ENCODE assay signal across 29 mouse cellular contexts in the genomic region with DNA sequence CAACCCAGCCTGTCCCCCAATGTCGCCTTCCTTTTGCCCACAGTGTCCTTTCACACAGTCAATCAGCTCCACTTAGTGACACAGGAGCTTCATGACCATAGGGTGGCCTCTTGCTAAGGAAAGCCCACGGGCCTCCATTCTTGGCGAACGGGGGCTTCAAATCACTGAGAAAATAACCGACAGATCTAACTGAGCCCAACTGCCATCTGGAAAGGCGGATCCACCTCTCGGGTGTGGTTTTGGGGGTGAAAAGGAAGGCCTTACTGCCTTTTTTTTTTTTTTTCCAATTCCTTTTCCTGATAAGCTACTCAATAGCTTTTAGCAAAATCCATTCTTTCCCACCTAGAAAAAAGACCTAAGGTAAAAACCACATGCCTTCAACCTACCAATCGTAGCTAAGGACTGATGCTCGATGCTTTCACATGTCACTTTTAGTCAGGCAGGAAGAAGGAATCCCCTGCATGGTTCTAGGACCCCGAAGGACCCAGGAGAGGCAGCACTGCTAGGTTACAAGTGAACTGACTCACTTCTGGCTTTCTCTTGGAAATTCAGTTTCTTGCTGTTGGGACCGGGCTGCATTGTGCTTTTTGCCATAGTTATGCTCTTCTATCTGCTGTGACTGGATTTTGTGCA. TPM values are rescaled to one million over a fixed set of nuclear protein-coding genes. Genes with fewer than 3 reads are reported as not detected.
"Had no signal": no experiment of that assay in that cellular context is flagged by ENCODE, and none has a peak within 500 bp of the region (broad histone marks: within the 10 kb centered on the region; RNA-seq: fewer than 3 reads in every experiment).

No protein-coding gene starts in this region.

- H3K4me1 ChIP-seq: midbrain, embryonic 10.5 days; midbrain, embryonic 12.5 days; midbrain, embryonic 15.5 days; neural tube, embryonic 13.5 days; neural tube, embryonic 15.5 days had no signal

- DNase-seq: lung, adult 18-20 months; lung, embryonic 14.5 days; lung, postnatal 10 days; lung, postnatal 4 days; retina, postnatal 1 day; right cerebral cortex, adult 18-20 months; right cerebral cortex, postnatal 25 days; right cerebral cortex, postnatal 4 days; spleen, adult 18-20 months; thymus, adult 18-20 months; thymus, postnatal 14 days; thymus, postnatal 36 days had no signal

- H3K36me3 ChIP-seq: midbrain, embryonic 10.5 days; midbrain, embryonic 12.5 days had no signal

- H3K9ac ChIP-seq: liver, embryonic 14.5 days; lung, embryonic 14.5 days; midbrain, embryonic 12.5 days; midbrain, embryonic 15.5 days; neural tube, embryonic 13.5 days; neural tube, embryonic 15.5 days had no signal

- H3K27me3 ChIP-seq: midbrain, embryonic 12.5 days; midbrain, embryonic 15.5 days; neural tube, embryonic 13.5 days; neural tube, embryonic 15.5 days had no signal

- H3K9me3 ChIP-seq: midbrain, embryonic 10.5 days; midbrain, embryonic 12.5 days; midbrain, embryonic 15.5 days; neural tube, embryonic 13.5 days; neural tube, embryonic 15.5 days had no signal

- H3K27ac ChIP-seq: liver, embryonic 14.5 days; midbrain, embryonic 10.5 days; midbrain, embryonic 12.5 days; midbrain, embryonic 15.5 days; neural tube, embryonic 13.5 days; neural tube, embryonic 15.5 days had no signal

- H3K4me3 ChIP-seq: midbrain, embryonic 10.5 days; midbrain, embryonic 12.5 days; midbrain, embryonic 15.5 days; neural tube, embryonic 13.5 days; neural tube, embryonic 15.5 days had no signal

- H3K4me2 ChIP-seq: lung, embryonic 14.5 days; midbrain, embryonic 12.5 days; midbrain, embryonic 15.5 days; neural tube, embryonic 13.5 days; neural tube, embryonic 15.5 days had no signal

RNA-seq across cellular contexts. Expression of gene Gm17651, which starts 28.1 kb away (rescaled TPM):
- total RNA-seq: megakaryocyte, adult 5-6 weeks; megakaryocyte-erythroid progenitor cell, adult 5-6 weeks; midbrain, postnatal 0 days; monocyte, adult 5-6 weeks had no signal
- polyA plus RNA-seq: liver, embryonic 14.5 days; liver, embryonic 16.5 days; lung, embryonic 14.5 days; lung, embryonic 16.5 days; midbrain, embryonic 10.5 days; midbrain, embryonic 12.5 days; midbrain, embryonic 15.5 days; midbrain, postnatal 0 days; neural tube, embryonic 11.5 days; neural tube, embryonic 13.5 days; neural tube, embryonic 15.5 days; small intestine, adult 2 months; stomach, embryonic 14.5 days; stomach, embryonic 16.5 days; thymus, postnatal 0 days had no signal
